Mouse (Mus musculus): ENCODE results near the gene Baz2b. TPM values are rescaled to one million over a fixed set of nuclear protein-coding genes. Genes with fewer than 3 reads are reported as not detected.

The Baz2b gene
- polyA plus RNA-seq, 1 experiment from 2014 or later = 70.8 TPM

DNA sequence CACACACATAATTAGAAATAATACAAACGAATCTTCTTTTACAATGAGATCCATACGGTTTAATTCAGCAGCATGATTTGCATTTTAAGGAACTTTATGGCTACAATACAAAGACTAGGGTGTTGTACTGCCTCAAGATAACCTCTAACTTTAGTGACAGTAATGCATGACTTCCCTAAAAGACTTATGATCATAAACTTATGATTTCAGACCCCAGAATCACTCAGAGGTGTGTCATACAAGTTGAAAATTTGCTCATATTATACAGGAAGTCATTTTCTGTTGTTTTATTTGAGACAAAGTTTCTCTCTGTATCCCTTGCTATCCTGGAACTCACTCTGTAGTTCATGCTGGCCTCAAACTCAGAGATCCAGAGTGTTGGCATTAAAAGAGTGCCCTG lies 89.0 kb downstream of the Baz2b start:
- H3K36me3 ChIP-seq = no peaks in the 10 kb centered on the region
- no peaks in the 10 kb centered on the region for H3K27me3 ChIP-seq
- 48% methylated on average over 2 of the region's 2 CpGs for WGBS
- no peak overlapping the region for H3K4me3 ChIP-seq (replicated peaks)
- H3K4me2 ChIP-seq = peak overlapping the region; percentile 6; the same call in 1 of the 2 replicates
- H3K9me3 ChIP-seq = no peaks in the 10 kb centered on the region
- no peak overlapping the region for H3K27ac ChIP-seq
- no peak for ATAC-seq (ENCODE audit: insufficient number of reproducible peaks, insufficient read depth, low FRiP score, low TSS enrichment, low read depth)
- H3K9ac ChIP-seq (replicated peaks) = no peak overlapping the region
- H3K4me1 ChIP-seq (replicated peaks) = peaks cover 46% of the 10 kb centered on the region

- H3K4me3 ChIP-seq (replicated peaks) = no peak overlapping the region
- ATAC-seq (ENCODE audit: insufficient number of reproducible peaks, insufficient read depth, low FRiP score, low TSS enrichment, low read depth) = no peak
- 50% methylated on average over 10 of the region's 10 CpGs for WGBS
- no peak overlapping the region for H3K9ac ChIP-seq (replicated peaks)
- H3K4me1 ChIP-seq (replicated peaks) = peaks cover 51% of the 10 kb centered on the region
- no peak overlapping the region for H3K4me2 ChIP-seq
- no peaks in the 10 kb centered on the region for H3K36me3 ChIP-seq
- H3K9me3 ChIP-seq = no peaks in the 10 kb centered on the region
- no peak overlapping the region for H3K27ac ChIP-seq
- no peaks in the 10 kb centered on the region for H3K27me3 ChIP-seq
These were observed 90.7 kb downstream of the Baz2b start for GRCm38 (mm10) chr2:60118684-60119558.

GRCm38 (mm10) chr2:60117867-60118266 lies 91.8 kb downstream of the Baz2b start:
- Histone ChIP-seq H3K27me3 (no peaks in the 10 kb centered on the region), H3K9me3 (no peaks in the 10 kb centered on the region), H3K36me3 (no peaks in the 10 kb centered on the region), H3K27ac (no peak overlapping the region), H3K9ac (replicated peaks) (no peak overlapping the region), H3K4me2 (no peak overlapping the region), H3K4me3 (replicated peaks) (no peak overlapping the region), H3K4me1 (replicated peaks) (peaks cover 45% of the 10 kb centered on the region)
- WGBS = 79% methylated on average over 9 of the region's 9 CpGs
- ATAC-seq (ENCODE audit: insufficient number of reproducible peaks, insufficient read depth, low FRiP score, low TSS enrichment, low read depth) = no peak

- Histone ChIP-seq H3K9me3 (no peaks in the 10 kb centered on the region), H3K4me2 (no peak overlapping the region), H3K4me1 (replicated peaks) (peaks cover 36% of the 10 kb centered on the region), H3K9ac (replicated peaks) (no peak overlapping the region), H3K27ac (0 out of 2 replicates have a peak overlapping the region, but pooled peaks have one; percentile 20), H3K36me3 (peaks cover 6% of the 10 kb centered on the region), H3K27me3 (no peaks in the 10 kb centered on the region), H3K4me3 (replicated peaks) (no peak overlapping the region)
- no peak for ATAC-seq (ENCODE audit: insufficient number of reproducible peaks, insufficient read depth, low FRiP score, low TSS enrichment, low read depth)
- WGBS = 48% methylated on average over 12 of the region's 12 CpGs
These were observed 93.6 kb downstream of the Baz2b start for GRCm38 (mm10) chr2:60115891-60116554.

DNA sequence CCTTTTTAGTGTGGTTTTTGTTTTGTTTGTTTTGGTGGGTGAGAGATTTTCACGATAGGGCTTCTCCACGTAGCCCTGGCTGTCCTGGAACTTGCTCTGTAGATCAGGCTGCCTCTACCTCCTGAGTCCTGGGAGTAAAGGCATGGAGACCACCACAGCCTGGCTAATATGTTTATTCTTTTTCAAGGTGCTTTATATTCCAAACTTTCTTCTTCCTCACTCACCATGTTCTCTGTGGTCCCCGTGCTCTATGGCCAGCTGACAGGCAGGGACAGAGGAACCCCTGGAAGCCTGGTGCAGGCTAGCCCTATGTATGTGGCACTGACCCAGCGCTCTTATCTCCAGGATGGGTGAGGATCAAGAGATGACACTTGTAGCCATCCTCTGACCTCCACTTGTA lies 94.7 kb downstream of the Baz2b start:
- Histone ChIP-seq H3K9ac (replicated peaks) (no peak overlapping the region), H3K4me3 (replicated peaks) (no peak overlapping the region), H3K9me3 (no peaks in the 10 kb centered on the region), H3K27me3 (no peaks in the 10 kb centered on the region), H3K36me3 (peaks cover 14% of the 10 kb centered on the region), H3K27ac (no peak overlapping the region), H3K4me1 (replicated peaks) (peaks cover 26% of the 10 kb centered on the region), H3K4me2 (no peak overlapping the region)
- 90% methylated on average over 4 of the region's 4 CpGs for WGBS
- no peak for ATAC-seq (ENCODE audit: insufficient number of reproducible peaks, insufficient read depth, low FRiP score, low TSS enrichment, low read depth)

- H3K27me3 ChIP-seq = no peaks in the 10 kb centered on the region
- no peak overlapping the region for H3K4me3 ChIP-seq (replicated peaks)
- H3K9ac ChIP-seq (replicated peaks) = no peak overlapping the region
- H3K4me1 ChIP-seq (replicated peaks) = peaks cover 21% of the 10 kb centered on the region
- peaks cover 14% of the 10 kb centered on the region for H3K36me3 ChIP-seq
- no peak for ATAC-seq (ENCODE audit: insufficient number of reproducible peaks, insufficient read depth, low FRiP score, low TSS enrichment, low read depth)
- WGBS = 83% methylated on average over 12 of the region's 12 CpGs
- H3K4me2 ChIP-seq = no peak overlapping the region
- H3K9me3 ChIP-seq = no peaks in the 10 kb centered on the region
- no peak overlapping the region for H3K27ac ChIP-seq
These were observed 95.7 kb downstream of the Baz2b start for GRCm38 (mm10) chr2:60113661-60114560.

- WGBS = 92% methylated on average over 2 of the region's 2 CpGs
These were observed 97.5 kb downstream of the Baz2b start for GRCm38 (mm10) chr2:60112116-60112515.

DNA sequence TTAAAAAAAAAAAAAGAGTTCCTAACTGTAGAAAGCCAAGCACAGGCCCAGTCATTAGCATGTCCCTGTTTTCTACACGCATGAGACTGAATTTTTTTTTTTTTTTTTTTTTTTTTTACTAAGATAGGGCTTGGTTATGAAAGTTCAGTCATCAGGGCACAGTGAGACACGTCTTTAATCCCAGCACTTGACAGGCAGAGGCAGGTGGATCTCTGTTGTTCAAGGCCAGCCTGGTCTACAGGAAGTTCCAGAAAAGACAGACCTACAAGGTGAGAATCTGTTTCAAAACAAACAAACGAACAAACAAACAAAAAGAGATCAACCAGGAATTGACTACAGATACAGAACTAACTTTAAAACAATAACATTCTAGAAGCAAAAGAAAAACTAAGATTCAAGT lies 100.6 kb downstream of the Baz2b start:
- no peak overlapping the region for H3K9ac ChIP-seq (replicated peaks)
- no peak overlapping the region for H3K27ac ChIP-seq
- peaks cover 14% of the 10 kb centered on the region for H3K36me3 ChIP-seq
- no peaks in the 10 kb centered on the region for H3K4me1 ChIP-seq (replicated peaks)
- WGBS = 78% methylated on average over 3 of the region's 3 CpGs
- H3K4me2 ChIP-seq = no peak overlapping the region
- ATAC-seq (ENCODE audit: insufficient number of reproducible peaks, insufficient read depth, low FRiP score, low TSS enrichment, low read depth) = no peak
- H3K4me3 ChIP-seq (replicated peaks) = no peak overlapping the region
- H3K27me3 ChIP-seq = no peaks in the 10 kb centered on the region
- H3K9me3 ChIP-seq = no peaks in the 10 kb centered on the region

More at GRCm38 (mm10) chr2:60112116-60112515, 97.5 kb downstream of the Baz2b start:
- H3K36me3 ChIP-seq = peaks cover 14% of the 10 kb centered on the region
- H3K4me3 ChIP-seq (replicated peaks) = no peak overlapping the region
- H3K4me1 ChIP-seq (replicated peaks) = peaks cover 15% of the 10 kb centered on the region
- H3K9ac ChIP-seq (replicated peaks) = no peak overlapping the region
- H3K9me3 ChIP-seq = no peaks in the 10 kb centered on the region
- no peaks in the 10 kb centered on the region for H3K27me3 ChIP-seq
- no peak for ATAC-seq (ENCODE audit: insufficient number of reproducible peaks, insufficient read depth, low FRiP score, low TSS enrichment, low read depth)
- no peak overlapping the region for H3K27ac ChIP-seq
- no peak overlapping the region for H3K4me2 ChIP-seq

DNA sequence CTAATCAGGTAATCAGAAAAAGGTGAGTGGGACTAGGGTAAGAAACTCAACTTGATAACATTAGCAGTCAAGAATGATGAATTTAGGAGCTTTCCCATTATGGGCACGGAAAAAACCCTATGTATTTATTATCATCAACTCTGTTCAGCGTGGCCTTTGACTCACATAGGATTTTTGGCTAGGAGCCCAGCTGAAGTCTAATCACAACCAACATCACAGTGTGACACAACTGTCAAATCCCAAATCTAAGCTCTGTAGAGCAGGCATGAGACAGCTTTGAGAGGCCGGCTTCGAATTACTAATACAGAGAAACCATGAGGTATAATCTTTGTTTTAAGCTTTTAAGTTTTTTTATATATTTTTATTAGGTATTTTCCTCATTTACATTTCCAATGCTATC lies 113.0 kb downstream of the Baz2b start:
- WGBS = 94% methylated on average over 4 of the region's 4 CpGs
- Histone ChIP-seq H3K4me1 (replicated peaks) (no peaks in the 10 kb centered on the region), H3K9me3 (no peaks in the 10 kb centered on the region), H3K9ac (replicated peaks) (no peak overlapping the region), H3K27ac (no peak overlapping the region), H3K4me3 (replicated peaks) (no peak overlapping the region), H3K4me2 (no peak overlapping the region), H3K27me3 (no peaks in the 10 kb centered on the region), H3K36me3 (peaks cover 6% of the 10 kb centered on the region; the same call in 1 of the 2 replicates)
- ATAC-seq (ENCODE audit: insufficient number of reproducible peaks, insufficient read depth, low FRiP score, low TSS enrichment, low read depth) = no peak

GRCm38 (mm10) chr2:60090280-60090679 lies 119.4 kb downstream of the Baz2b start:
- no peaks in the 10 kb centered on the region for H3K9me3 ChIP-seq
- WGBS = 86% methylated on average over 6 of the region's 6 CpGs
- no peak overlapping the region for H3K4me2 ChIP-seq
- H3K27ac ChIP-seq = no peak overlapping the region
- H3K36me3 ChIP-seq = peaks cover 3% of the 10 kb centered on the region; the same call in 1 of the 2 replicates
- no peak for ATAC-seq (ENCODE audit: insufficient number of reproducible peaks, insufficient read depth, low FRiP score, low TSS enrichment, low read depth)
- H3K9ac ChIP-seq (replicated peaks) = no peak overlapping the region
- H3K27me3 ChIP-seq = no peaks in the 10 kb centered on the region
- H3K4me1 ChIP-seq (replicated peaks) = peaks cover 16% of the 10 kb centered on the region
- H3K4me3 ChIP-seq (replicated peaks) = no peak overlapping the region

Data from limb, embryonic 12.5 days (tissue).